Mouse (Mus musculus): ENCODE measurements at regions not wholly inside any gene's neighbourhood (a gene's known extent, or its start where the extent isn't known, plus 50 kb on each side); places are given as distances from the start of the nearest gene placed in this dataset.

DNA sequence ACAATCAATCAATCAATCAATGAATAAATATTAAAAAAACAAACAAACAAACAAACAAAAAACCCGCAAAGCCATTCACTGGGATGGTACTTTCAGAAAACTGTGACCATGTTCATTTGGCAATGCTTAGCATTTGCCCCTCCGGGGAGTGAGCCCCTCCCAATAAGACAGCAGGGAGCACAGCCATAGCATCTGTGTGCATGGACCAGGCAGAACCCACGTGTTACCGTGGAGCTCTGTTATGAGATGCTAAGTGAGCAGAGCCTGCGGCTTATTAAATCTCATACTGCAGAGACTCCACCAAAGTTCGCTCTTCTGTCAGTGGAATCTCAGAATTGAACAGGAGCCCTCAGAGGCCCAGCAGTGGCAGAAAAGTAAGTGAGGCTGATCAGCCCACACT, 438.7 kb upstream of the Atp11b start:
- 0 out of 2 replicates have a peak, but pooled peaks have one; percentile 45 for ATAC-seq
- 66% methylated on average over 6 of the region's 6 CpGs for WGBS

GRCm38 (mm10) chr3:35318348-35318747, 435.6 kb upstream of the Atp11b start:
- Histone ChIP-seq H3K4me1 (ENCODE audit: control insufficient read depth, insufficient read depth, low read depth, low read length) (no peaks in the 10 kb centered on the region), H3K27ac (ENCODE audit: low read depth, low read length) (no peak overlapping the region), H3K9me3 (ENCODE audit: control insufficient read depth, low read length) (no peaks in the 10 kb centered on the region), H3K4me2 (ENCODE audit: low read length) (no peak overlapping the region), H3K36me3 (ENCODE audit: control insufficient read depth, insufficient read depth, low read length) (no peaks in the 10 kb centered on the region), H3K9ac (ENCODE audit: low read depth, low read length) (no peak overlapping the region), H3K27me3 (replicated peaks; ENCODE audit: control insufficient read depth, insufficient read depth, low read length) (no peaks in the 10 kb centered on the region), H3K4me3 (ENCODE audit: low read length) (no peak overlapping the region)
- 66% methylated on average over 13 of the region's 13 CpGs for WGBS
- ATAC-seq: no peak

More for the DNA sequence above, 438.7 kb upstream of the Atp11b start:
- Histone ChIP-seq H3K9ac (ENCODE audit: low read depth, low read length) (no peak overlapping the region), H3K27ac (ENCODE audit: low read depth, low read length) (no peak overlapping the region), H3K4me2 (ENCODE audit: low read length) (no peak overlapping the region), H3K36me3 (ENCODE audit: control insufficient read depth, insufficient read depth, low read length) (no peaks in the 10 kb centered on the region), H3K4me3 (ENCODE audit: low read length) (no peak overlapping the region), H3K4me1 (ENCODE audit: control insufficient read depth, insufficient read depth, low read depth, low read length) (no peaks in the 10 kb centered on the region), H3K27me3 (replicated peaks; ENCODE audit: control insufficient read depth, insufficient read depth, low read length) (no peaks in the 10 kb centered on the region), H3K9me3 (ENCODE audit: control insufficient read depth, low read length) (no peaks in the 10 kb centered on the region)

- H3K36me3 ChIP-seq (ENCODE audit: control insufficient read depth, insufficient read depth, low read length): no peaks in the 10 kb centered on the region
- no peaks in the 10 kb centered on the region for H3K9me3 ChIP-seq (ENCODE audit: control insufficient read depth, low read length)
- no peak overlapping the region for H3K4me2 ChIP-seq (ENCODE audit: low read length)
- H3K4me1 ChIP-seq (ENCODE audit: control insufficient read depth, insufficient read depth, low read depth, low read length): peaks cover 5% of the 10 kb centered on the region
- no peak overlapping the region for H3K4me3 ChIP-seq (ENCODE audit: low read length)
- ATAC-seq: peak; percentile 21; the same call in 1 of the 2 replicates
- WGBS: 59% methylated on average over 7 of the region's 7 CpGs
- H3K9ac ChIP-seq (ENCODE audit: low read depth, low read length): no peak overlapping the region
- no peaks in the 10 kb centered on the region for H3K27me3 ChIP-seq (replicated peaks; ENCODE audit: control insufficient read depth, insufficient read depth, low read length)
- no peak overlapping the region for H3K27ac ChIP-seq (ENCODE audit: low read depth, low read length)
Observed at GRCm38 (mm10) chr3:35320844-35321393, 433.0 kb upstream of the Atp11b start.

DNA sequence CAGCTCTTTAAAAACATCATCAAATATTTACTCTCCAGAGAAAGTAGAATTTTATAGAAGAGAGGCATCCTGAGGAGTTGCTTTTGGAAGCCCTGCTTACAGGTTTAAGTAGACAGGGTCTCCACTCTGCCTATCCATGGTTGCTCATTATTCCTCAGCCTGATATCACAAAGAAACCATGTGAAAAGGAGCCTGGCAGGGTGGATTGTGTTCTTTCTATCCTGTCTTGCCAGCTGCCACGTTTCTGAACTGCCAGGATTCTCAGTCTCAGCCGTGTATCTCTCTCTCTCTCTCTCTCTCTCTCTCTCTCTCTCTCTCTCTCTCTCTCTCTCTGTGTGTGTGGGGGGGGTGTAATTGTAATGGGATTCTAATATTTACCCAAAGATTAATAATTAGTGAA, 431.9 kb upstream of the Atp11b start:
- ATAC-seq: no peak
- H3K4me3 ChIP-seq (ENCODE audit: low read length): no peak overlapping the region
- no peaks in the 10 kb centered on the region for H3K9me3 ChIP-seq (ENCODE audit: control insufficient read depth, low read length)
- WGBS: 25% methylated on average over 1 of the region's 2 CpGs
- no peaks in the 10 kb centered on the region for H3K36me3 ChIP-seq (ENCODE audit: control insufficient read depth, insufficient read depth, low read length)
- no peak overlapping the region for H3K9ac ChIP-seq (ENCODE audit: low read depth, low read length)
- no peak overlapping the region for H3K4me2 ChIP-seq (ENCODE audit: low read length)
- no peaks in the 10 kb centered on the region for H3K27me3 ChIP-seq (replicated peaks; ENCODE audit: control insufficient read depth, insufficient read depth, low read length)
- H3K4me1 ChIP-seq (ENCODE audit: control insufficient read depth, insufficient read depth, low read depth, low read length): peaks cover 5% of the 10 kb centered on the region
- H3K27ac ChIP-seq (ENCODE audit: low read depth, low read length): no peak overlapping the region

DNA sequence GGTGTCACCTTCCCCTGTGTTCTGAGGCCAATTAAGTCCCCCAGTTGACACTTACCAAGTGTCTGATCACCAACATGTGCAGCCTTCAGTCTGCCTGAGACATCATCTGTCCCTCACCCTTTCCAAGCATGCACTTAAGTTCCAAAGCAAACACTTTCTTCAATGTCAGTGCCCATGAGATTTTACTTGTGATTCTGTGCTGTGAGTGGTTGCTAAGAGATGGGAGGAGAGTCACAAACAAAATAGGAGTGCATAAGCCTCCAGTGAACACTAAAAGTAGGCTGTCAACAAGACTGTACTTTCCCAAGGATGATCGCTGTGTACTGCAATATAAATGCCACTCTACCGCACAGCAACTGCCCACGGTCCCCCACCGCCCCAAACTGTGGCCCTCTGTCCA, 431.0 kb upstream of the Atp11b start:
- Histone ChIP-seq H3K4me1 (ENCODE audit: control insufficient read depth, insufficient read depth, low read depth, low read length) (peaks cover 5% of the 10 kb centered on the region), H3K9me3 (ENCODE audit: control insufficient read depth, low read length) (no peaks in the 10 kb centered on the region), H3K4me2 (ENCODE audit: low read length) (no peak overlapping the region), H3K36me3 (ENCODE audit: control insufficient read depth, insufficient read depth, low read length) (no peaks in the 10 kb centered on the region), H3K27ac (ENCODE audit: low read depth, low read length) (no peak overlapping the region), H3K4me3 (ENCODE audit: low read length) (no peak overlapping the region), H3K27me3 (replicated peaks; ENCODE audit: control insufficient read depth, insufficient read depth, low read length) (no peaks in the 10 kb centered on the region), H3K9ac (ENCODE audit: low read depth, low read length) (no peak overlapping the region)
- WGBS: 78% methylated on average over 4 of the region's 4 CpGs
- peak; percentile 31; the same call in 1 of the 2 replicates for ATAC-seq

GRCm38 (mm10) chr3:35323450-35324077, 430.3 kb upstream of the Atp11b start:
- no peak overlapping the region for H3K9ac ChIP-seq (ENCODE audit: low read depth, low read length)
- H3K9me3 ChIP-seq (ENCODE audit: control insufficient read depth, low read length): no peaks in the 10 kb centered on the region
- peak overlapping the region; percentile 18; the same call in 1 of the 2 replicates for H3K27ac ChIP-seq (ENCODE audit: low read depth, low read length)
- H3K4me3 ChIP-seq (ENCODE audit: low read length): no peak overlapping the region
- H3K4me1 ChIP-seq (ENCODE audit: control insufficient read depth, insufficient read depth, low read depth, low read length): peaks cover 5% of the 10 kb centered on the region
- no peaks in the 10 kb centered on the region for H3K36me3 ChIP-seq (ENCODE audit: control insufficient read depth, insufficient read depth, low read length)
- no peaks in the 10 kb centered on the region for H3K27me3 ChIP-seq (replicated peaks; ENCODE audit: control insufficient read depth, insufficient read depth, low read length)
- ATAC-seq: no peak
- WGBS: 70% methylated on average over 11 of the region's 11 CpGs
- no peak overlapping the region for H3K4me2 ChIP-seq (ENCODE audit: low read length)

GRCm38 (mm10) chr3:35324186-35324585, 429.7 kb upstream of the Atp11b start:
- H3K36me3 ChIP-seq (ENCODE audit: control insufficient read depth, insufficient read depth, low read length): no peaks in the 10 kb centered on the region
- ATAC-seq: peak; percentile 28; the same call in 1 of the 2 replicates
- no peaks in the 10 kb centered on the region for H3K27me3 ChIP-seq (replicated peaks; ENCODE audit: control insufficient read depth, insufficient read depth, low read length)
- H3K9ac ChIP-seq (ENCODE audit: low read depth, low read length): no peak overlapping the region
- H3K27ac ChIP-seq (ENCODE audit: low read depth, low read length): no peak overlapping the region
- peak overlapping the region; percentile 8; the same call in 1 of the 2 replicates for H3K4me2 ChIP-seq (ENCODE audit: low read length)
- H3K4me3 ChIP-seq (ENCODE audit: low read length): no peak overlapping the region
- no peaks in the 10 kb centered on the region for H3K9me3 ChIP-seq (ENCODE audit: control insufficient read depth, low read length)
- 38% methylated on average over 11 of the region's 11 CpGs for WGBS
- peaks cover 5% of the 10 kb centered on the region for H3K4me1 ChIP-seq (ENCODE audit: control insufficient read depth, insufficient read depth, low read depth, low read length)

GRCm38 (mm10) chr3:35332534-35333272, 421.2 kb upstream of the Atp11b start:
- Histone ChIP-seq H3K27me3 (replicated peaks; ENCODE audit: control insufficient read depth, insufficient read depth, low read length) (no peaks in the 10 kb centered on the region; the same call in 1 of the 2 replicates), H3K27ac (ENCODE audit: low read depth, low read length) (no peak overlapping the region), H3K9me3 (ENCODE audit: control insufficient read depth, low read length) (no peaks in the 10 kb centered on the region), H3K4me2 (ENCODE audit: low read length) (peak overlapping the region; percentile 41), H3K9ac (ENCODE audit: low read depth, low read length) (no peak overlapping the region), H3K4me3 (ENCODE audit: low read length) (no peak overlapping the region), H3K4me1 (ENCODE audit: control insufficient read depth, insufficient read depth, low read depth, low read length) (peaks cover 8% of the 10 kb centered on the region), H3K36me3 (ENCODE audit: control insufficient read depth, insufficient read depth, low read length) (no peaks in the 10 kb centered on the region)
- WGBS: 9% methylated on average over 18 of the region's 18 CpGs
- peak; percentile 83 for ATAC-seq

GRCm38 (mm10) chr3:35334017-35334416, 419.9 kb upstream of the Atp11b start:
- WGBS: 46% methylated on average over 2 of the region's 2 CpGs

More at GRCm38 (mm10) chr3:35334017-35334416, 419.9 kb upstream of the Atp11b start:
- Histone ChIP-seq H3K36me3 (ENCODE audit: control insufficient read depth, insufficient read depth, low read length) (no peaks in the 10 kb centered on the region), H3K4me3 (ENCODE audit: low read length) (no peak overlapping the region), H3K27me3 (replicated peaks; ENCODE audit: control insufficient read depth, insufficient read depth, low read length) (no peaks in the 10 kb centered on the region; the same call in 1 of the 2 replicates), H3K9ac (ENCODE audit: low read depth, low read length) (no peak overlapping the region), H3K4me1 (ENCODE audit: control insufficient read depth, insufficient read depth, low read depth, low read length) (peaks cover 8% of the 10 kb centered on the region), H3K27ac (ENCODE audit: low read depth, low read length) (0 out of 2 replicates have a peak overlapping the region, but pooled peaks have one; percentile 7), H3K9me3 (ENCODE audit: control insufficient read depth, low read length) (no peaks in the 10 kb centered on the region), H3K4me2 (ENCODE audit: low read length) (no peak overlapping the region)
- ATAC-seq: no peak
